Mouse (Mus musculus) lung, postnatal 0 days (tissue): ENCODE data around the gene 9430097D07Rik.

ENCODE experiments used
- CTCF ChIP-seq: IDR thresholded peaks from 2 replicates; pipeline ENCODE4 v1.5.1; 2016; ENCODE audit warnings: antibody characterized with exemption, mild to moderate bottlenecking
- EP300 ChIP-seq: IDR thresholded peaks from 2 replicates; pipeline ENCODE4 v1.6.1; 2016; ENCODE audit warnings: antibody characterized with exemption, mild to moderate bottlenecking, control low read depth

DNA sequence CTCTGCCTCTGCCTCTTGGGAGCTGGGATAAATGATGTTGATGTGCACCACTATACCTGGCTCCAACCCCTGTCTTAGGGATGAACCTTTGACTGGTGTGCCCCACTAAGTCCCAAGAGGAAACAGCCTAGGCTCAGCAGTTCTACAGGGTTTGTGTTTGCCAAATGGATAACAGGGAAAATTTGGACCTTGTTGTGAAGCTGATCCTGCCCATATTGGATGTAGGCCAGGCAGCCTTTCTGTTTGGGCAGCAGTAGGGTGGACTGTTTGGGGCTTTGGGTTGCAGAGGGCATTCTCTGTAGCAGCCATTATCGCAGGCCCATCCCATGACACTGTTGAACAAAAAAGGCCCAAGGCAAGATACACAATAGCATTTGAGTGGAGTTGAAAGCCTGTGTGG lies 28.5 kb downstream of the 9430097D07Rik start:
- TF ChIP-seq CTCF (no peak), EP300 (no peak)
